Mouse (Mus musculus): ENCODE data around the gene Plcxd3. TPM values are rescaled to one million over a fixed set of nuclear protein-coding genes. Genes with fewer than 3 reads are reported as not detected.
"Not testable (repeated sequence)": the region's sequence is repeated elsewhere in the genome, so short reads cannot be mapped to it uniquely, and the experiment has no call there.

Plcxd3 gene
- polyA plus RNA-seq, 1 experiment from 2014 or later: 2.7 TPM

DNA sequence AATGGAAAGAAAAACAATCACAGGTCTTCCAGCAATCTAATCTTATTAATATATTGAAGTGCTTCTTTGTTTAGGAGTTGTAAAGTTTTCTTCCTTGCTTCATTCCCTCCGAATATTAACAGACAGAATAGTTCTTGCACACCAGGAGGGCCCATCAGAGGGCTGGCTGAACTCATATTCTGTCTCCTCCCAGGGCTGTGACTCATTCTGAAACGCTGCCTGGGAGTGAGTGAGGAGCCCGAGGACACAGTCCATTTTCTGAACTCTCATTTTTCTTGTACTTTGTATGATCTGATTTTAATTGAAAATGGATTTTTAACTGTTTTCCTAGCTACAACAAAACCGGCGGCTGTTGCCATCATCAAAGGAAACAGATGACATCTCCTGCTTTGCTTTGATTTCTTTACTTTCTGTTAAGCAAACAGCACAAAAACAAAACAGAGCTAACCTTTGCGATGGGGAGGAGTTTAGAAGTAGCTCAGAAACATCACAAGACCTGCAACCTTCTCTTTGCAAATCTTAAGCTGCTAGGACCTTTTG, 186.2 kb downstream of the Plcxd3 start:
- Histone ChIP-seq H3K9me3 (no peaks in the 10 kb centered on the region), H3K36me3 (no peaks in the 10 kb centered on the region), H3K4me2 (no peak overlapping the region), H3K27ac (no peak overlapping the region), H3K27me3 (no peaks in the 10 kb centered on the region), H3K4me3 (no peak overlapping the region), H3K4me1 (no peaks in the 10 kb centered on the region), H3K9ac (no peak overlapping the region)
- ATAC-seq (ENCODE audit: insufficient number of reproducible peaks, insufficient read depth, low FRiP score, low TSS enrichment, low read depth): no peak
- 56% methylated on average over 6 of the region's 6 CpGs for WGBS

GRCm38 (mm10) chr15:4595521-4595920, 220.2 kb downstream of the Plcxd3 start:
- not testable (repeated sequence) for ATAC-seq (ENCODE audit: insufficient number of reproducible peaks, insufficient read depth, low FRiP score, low TSS enrichment, low read depth); H3K4me2 ChIP-seq; H3K4me3 ChIP-seq; H3K27ac ChIP-seq; H3K27me3 ChIP-seq; H3K4me1 ChIP-seq; H3K9ac ChIP-seq; H3K9me3 ChIP-seq; H3K36me3 ChIP-seq
- 89% methylated on average over 8 of the region's 8 CpGs for WGBS

GRCm38 (mm10) chr15:4598661-4599060, 223.4 kb downstream of the Plcxd3 start:
- not testable (repeated sequence) for H3K4me3 ChIP-seq; H3K4me1 ChIP-seq; H3K27ac ChIP-seq; H3K9me3 ChIP-seq; H3K36me3 ChIP-seq; H3K27me3 ChIP-seq; H3K9ac ChIP-seq; ATAC-seq (ENCODE audit: insufficient number of reproducible peaks, insufficient read depth, low FRiP score, low TSS enrichment, low read depth); H3K4me2 ChIP-seq
- 89% methylated on average over 8 of the region's 8 CpGs for WGBS

GRCm38 (mm10) chr15:4599331-4599730, 224.0 kb downstream of the Plcxd3 start:
- H3K9ac ChIP-seq; H3K9me3 ChIP-seq; H3K4me2 ChIP-seq; H3K36me3 ChIP-seq; H3K4me1 ChIP-seq; H3K4me3 ChIP-seq; H3K27ac ChIP-seq; ATAC-seq (ENCODE audit: insufficient number of reproducible peaks, insufficient read depth, low FRiP score, low TSS enrichment, low read depth); H3K27me3 ChIP-seq: not testable (repeated sequence)
- WGBS: 83% methylated on average over 8 of the region's 8 CpGs

DNA sequence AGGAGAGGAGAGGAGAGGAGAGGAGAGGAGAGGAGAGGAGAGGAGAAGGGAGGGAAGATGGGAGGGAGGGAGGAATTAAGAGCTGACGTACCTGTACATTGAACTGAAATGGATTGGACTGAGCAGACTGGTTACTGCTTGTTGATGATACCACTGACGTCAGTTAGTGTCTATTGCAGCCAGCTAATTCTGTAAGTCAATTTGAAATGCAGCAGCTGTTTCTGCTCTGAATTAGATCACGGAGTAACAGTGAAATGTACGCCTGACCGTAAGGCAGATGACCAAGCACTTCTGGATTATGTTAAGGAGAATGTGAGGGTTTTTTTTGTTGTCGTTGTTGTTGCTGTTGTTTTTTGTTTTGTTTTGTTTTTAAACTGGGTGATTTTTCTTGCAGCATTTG, 230.3 kb downstream of the Plcxd3 start:
- no peak overlapping the region for H3K27ac ChIP-seq
- no peaks in the 10 kb centered on the region for H3K27me3 ChIP-seq
- H3K4me1 ChIP-seq: no peaks in the 10 kb centered on the region
- 63% methylated on average over 6 of the region's 6 CpGs for WGBS
- H3K9ac ChIP-seq: no peak overlapping the region
- no peaks in the 10 kb centered on the region for H3K9me3 ChIP-seq
- no peak overlapping the region for H3K4me3 ChIP-seq
- H3K36me3 ChIP-seq: no peaks in the 10 kb centered on the region
- H3K4me2 ChIP-seq: no peak overlapping the region
- ATAC-seq (ENCODE audit: insufficient number of reproducible peaks, insufficient read depth, low FRiP score, low TSS enrichment, low read depth): no peak

All from embryonic facial prominence, embryonic 13.5 days (tissue).